ENCODE assay signal across 8 mouse cellular contexts in the genomic region with DNA sequence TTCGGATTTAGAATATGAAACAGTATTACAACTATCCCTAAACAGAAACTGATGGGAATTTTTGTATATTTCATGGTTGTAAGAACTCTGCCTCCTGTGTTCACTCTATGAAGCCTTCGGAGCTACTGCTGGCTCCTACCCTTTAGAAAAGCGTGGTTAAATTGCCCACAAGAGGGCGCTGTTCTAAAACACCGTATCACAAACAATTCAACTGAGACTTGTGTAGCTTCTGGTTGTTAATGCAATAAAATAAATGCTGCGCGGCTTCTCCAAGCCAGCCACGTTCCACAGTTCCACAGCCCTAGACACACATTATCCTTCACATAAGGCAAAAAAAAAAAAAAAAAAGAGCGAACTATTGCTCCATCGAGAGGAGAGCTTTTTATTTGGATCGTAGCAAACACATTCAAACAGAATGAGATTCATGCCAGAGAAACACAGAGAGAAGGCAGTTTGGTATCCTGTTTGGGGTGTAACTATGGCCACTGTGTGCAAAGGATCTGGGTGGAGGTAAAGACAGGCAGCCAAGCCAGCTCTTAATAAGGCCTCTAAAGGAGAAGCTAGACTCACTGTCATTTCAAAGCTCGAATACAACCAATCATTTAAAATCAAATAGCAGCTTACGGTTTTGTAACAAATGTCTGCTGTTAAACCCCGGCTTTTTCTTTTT. TPM values are rescaled to one million over a fixed set of nuclear protein-coding genes. Genes with fewer than 3 reads are reported as not detected.
DNase-seq lines count a peak whose midpoint lies in the region.

No protein-coding gene starts in this region.

- H3K4me3 ChIP-seq in midbrain, embryonic 10.5 days = peak overlapping the region; percentile 24; the same call in 1 of the 2 replicates

- no peaks in the 10 kb centered on the region for H3K9me3 ChIP-seq in midbrain, embryonic 10.5 days (replicated peaks)

- H3K36me3 ChIP-seq in midbrain, embryonic 10.5 days = no peaks in the 10 kb centered on the region

- H3K27ac ChIP-seq in midbrain, embryonic 10.5 days (replicated peaks) = no peak overlapping the region

- 38% methylated on average over 14 of the region's 14 CpGs for WGBS in midbrain, embryonic 10.5 days

- peak; percentile 76 for DNase-seq in urinary bladder, postnatal 14 days (ENCODE audit: low spot score)
- DNase-seq in urinary bladder, adult 2 months (ENCODE audit: low spot score) = no peak
- peak; percentile 81 for DNase-seq in embryo, embryonic 10 days (ENCODE audit: low spot score)
- peak; percentile 70 to 86 for DNase-seq in heart, adult 18-20 months
- peak; percentile 54 for DNase-seq in kidney, adult 11 months
- DNase-seq in left cerebral cortex, postnatal 36 days (ENCODE audit: low spot score in 2 of 2) = peak; percentile 64 to 72
- DNase-seq in midbrain, embryonic 10.5 days (ENCODE audit: low spot score) = peak; percentile 66
- DNase-seq in skeletal muscle tissue, adult 2 months (ENCODE audit: low read depth, low spot score) = peak; percentile 76

- H3K27me3 ChIP-seq in midbrain, embryonic 10.5 days (ENCODE audit: low read depth, poor library complexity, severe bottlenecking) = no peaks in the 10 kb centered on the region

- intact Hi-C loops in left cerebral cortex, postnatal 36 days (cut with DNase I) = loop anchor here (2.0 to 5.0 kb wide), 2 partner anchors 70 to 148 kb away; partner anchors contain the start of gene Rnf13

- H3K4me1 ChIP-seq in midbrain, embryonic 10.5 days = peaks cover 4% of the 10 kb centered on the region; the same call in 1 of the 2 replicates

RNA-seq across cellular contexts. Expression of gene Commd2, which starts 15.7 kb away (rescaled TPM):
- 37.2 and 44.1 TPM in 2 replicates for polyA plus RNA-seq in urinary bladder, adult 2 months (2012; rRNA removed)
- total RNA-seq in heart, adult 18-20 months (2021) = 10 to 100 TPM; 14.3 to 16.9 TPM
- total RNA-seq in left cerebral cortex, postnatal 36 days (2021) = 10 to 100 TPM; 17.7 to 23.6 TPM
- polyA plus RNA-seq in midbrain, embryonic 10.5 days (2016; fragmentation: Nextera tagmentation; extraction: Ambion mirVana) = 105 and 107 TPM in 2 replicates

RNA-seq across cellular contexts. Expression of gene Ankub1, which starts 25.4 kb away (rescaled TPM):
- polyA plus RNA-seq in urinary bladder, adult 2 months (2012; rRNA removed) = 0.03 TPM in 1 of 2 replicates, not detected in the other
- total RNA-seq in heart, adult 18-20 months (2021) = not detected
- 1 to 10 TPM in 1 of 2 experiments, under 1 TPM in 1; 0.99 to 1.2 TPM for total RNA-seq in left cerebral cortex, postnatal 36 days (2021)
- polyA plus RNA-seq in midbrain, embryonic 10.5 days (2016; fragmentation: Nextera tagmentation; extraction: Ambion mirVana) = 0.17 TPM in 1 of 2 replicates, not detected in the other
